Mouse (Mus musculus) spleen, adult 2 months (tissue): Measurements from ENCODE around the gene Prodh2. TPM values are rescaled to one million over a fixed set of nuclear protein-coding genes. Genes with fewer than 3 reads are reported as not detected.

ENCODE experiments used
- DNase-seq, 2 experiments: peaks; one replicate each; pipeline versions ENCODE4 v3.0.0 to v3.0.0-alpha.2; 2012 to 2021; ENCODE audit warnings: low spot score in 2 of 2, low read depth in 1 of 2
- H3K27ac ChIP-seq: fragments of 200-500 bp; 2 replicates; pipeline ENCODE4 v1.5.1; 2012; ENCODE audit warnings: low read length, inconsistent platforms; ENCODE audit not compliant: insufficient read depth
- H3K27me3 ChIP-seq: fragments of 200-500 bp; 2 replicates; pipeline ENCODE4 v1.6.1; 2012; ENCODE audit warnings: mild to moderate bottlenecking, moderate library complexity, low read length, inconsistent platforms; ENCODE audit not compliant: control insufficient read depth, insufficient read depth
- H3K36me3 ChIP-seq: fragments of 200-500 bp; 2 replicates; pipeline ENCODE4 v1.6.1; 2012; ENCODE audit warnings: mild to moderate bottlenecking, low read length, inconsistent platforms; ENCODE audit not compliant: control insufficient read depth, insufficient read depth
- H3K4me1 ChIP-seq: fragments of 200-500 bp; 2 replicates; pipeline ENCODE4 v1.6.1; 2011; ENCODE audit warnings: inconsistent platforms; ENCODE audit not compliant: control insufficient read depth, insufficient read depth, insufficient read length
- H3K4me3 ChIP-seq: fragments of 200-500 bp; 2 replicates; pipeline ENCODE4 v1.5.1; 2011; ENCODE audit warnings: mild to moderate bottlenecking, inconsistent platforms; ENCODE audit not compliant: insufficient read depth, insufficient read length; ENCODE audit errors: extremely low read depth
- CTCF ChIP-seq: fragments of 200-500 bp; IDR thresholded peaks from 2 replicates; pipeline ENCODE4 v1.5.1; 2011; ENCODE audit warnings: mild to moderate bottlenecking, inconsistent platforms; ENCODE audit not compliant: insufficient read depth, insufficient read length, insufficient replicate concordance; ENCODE audit errors: extremely low read depth
- POLR2A ChIP-seq: fragments of 200-500 bp; IDR thresholded peaks from 2 replicates; pipeline ENCODE4 v1.6.1; 2011; ENCODE audit warnings: low read depth, low read length, inconsistent platforms
- WGBS: fragments of 180-500 bp; shearing (Covaris S2); methylation state at CpG from one replicate; pipeline ENCODE4 v1.1.7; 2018; 5-methylcytosine and 5-hydroxymethylcytosine counted together
- polyA plus RNA-seq: library from polyadenylated mRNA; depleted of rRNA; stranded (reverse); fragments of >200 nt; gene quantifications from 2 replicates; pipeline ENCODE4 v1.2.3, GENCODE M21; 2012

The Prodh2 gene
- polyA plus RNA-seq, 1 experiment, result 0.04 TPM

DNA sequence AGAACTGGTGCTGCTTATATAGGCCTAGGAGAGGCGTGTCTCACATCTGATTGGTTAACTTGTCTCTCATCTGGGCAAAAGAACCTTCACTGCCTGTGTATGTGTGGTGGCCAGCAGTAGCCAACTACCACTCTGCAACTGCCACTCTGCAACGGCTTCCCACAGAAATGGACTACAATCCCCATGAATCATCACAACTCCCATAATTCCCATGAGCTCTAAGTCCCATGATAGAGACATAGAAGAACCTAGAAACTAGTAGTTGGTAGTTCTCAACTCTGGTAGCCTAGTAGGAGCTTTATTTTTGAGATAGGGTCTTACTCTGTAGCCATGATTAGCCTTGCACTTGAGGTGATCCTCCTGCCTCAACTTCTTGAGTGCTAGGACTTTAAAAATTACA lies 56.5 kb downstream of the Prodh2 start:
- H3K4me1 ChIP-seq, result peaks cover 5% of the 10 kb centered on the region
- H3K36me3 ChIP-seq, result no peaks in the 10 kb centered on the region
- H3K4me3 ChIP-seq, result no peak overlapping the region
- H3K27ac ChIP-seq, result no peak overlapping the region
- WGBS, result 79% methylated on average over 2 of the region's 2 CpGs
- no peak for TF ChIP-seq POLR2A
- no peak for TF ChIP-seq CTCF
- no peaks in the 10 kb centered on the region for H3K27me3 ChIP-seq
- DNase-seq, result no peak

DNA sequence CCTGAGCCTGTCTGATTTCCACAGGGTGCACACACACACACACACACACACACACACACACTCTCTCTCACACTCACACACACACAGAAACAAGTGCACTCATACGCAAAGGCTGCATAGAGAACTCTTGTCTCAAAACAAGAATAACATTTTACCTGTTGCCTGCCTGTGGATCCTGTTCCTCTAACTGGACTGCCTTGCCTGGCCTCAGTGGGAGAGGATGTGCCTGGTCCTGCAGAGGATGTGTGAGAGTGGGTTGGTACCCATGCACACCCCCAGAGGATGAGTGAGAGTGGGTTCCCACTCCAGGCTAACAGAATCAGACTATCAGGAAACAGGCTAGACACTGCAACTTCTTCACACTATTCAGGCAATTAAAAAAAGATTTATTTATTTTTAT lies 57.2 kb downstream of the Prodh2 start:
- DNase-seq, result no peak
- 92% methylated on average over 1 of the region's 1 CpGs for whole genome bisulfite sequencing
- Histone ChIP-seq H3K27ac (no peak overlapping the region), H3K36me3 (peaks cover 5% of the 10 kb centered on the region), H3K4me3 (no peak overlapping the region), H3K4me1 (peaks cover 5% of the 10 kb centered on the region), H3K27me3 (no peaks in the 10 kb centered on the region)
- no peak for TF ChIP-seq CTCF
- TF ChIP-seq POLR2A, result no peak

DNA sequence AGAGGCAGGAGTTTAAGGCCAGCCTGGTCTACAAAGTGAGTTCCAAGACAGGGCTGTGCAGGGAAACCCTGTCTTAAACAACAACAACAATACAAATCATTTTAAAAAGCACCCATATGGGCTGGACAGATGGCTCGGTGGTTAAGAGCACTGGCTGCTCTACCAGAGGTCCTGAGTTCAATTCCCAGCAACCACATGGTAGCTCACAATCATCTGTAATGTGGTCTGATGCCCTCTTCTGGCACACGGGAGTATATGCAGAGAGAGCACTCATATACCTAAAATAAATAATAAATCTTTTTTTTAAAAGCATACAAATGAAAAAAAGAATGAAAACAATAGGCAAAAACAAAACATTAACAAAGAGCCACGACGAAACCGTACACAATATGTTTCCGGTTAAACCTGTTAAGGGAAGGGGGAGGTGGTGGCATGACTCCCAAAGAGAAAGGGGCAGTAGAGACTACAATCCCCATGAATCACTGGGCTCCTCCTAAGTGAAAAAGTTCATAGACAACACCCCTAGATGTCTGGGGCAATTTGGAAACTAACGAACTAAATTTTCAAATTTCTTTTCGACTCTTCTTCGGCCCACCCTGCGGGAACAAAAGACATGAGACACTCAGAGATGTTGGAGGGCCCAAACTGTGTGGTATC lies 58.2 kb downstream of the Prodh2 start:
- peak overlapping the region; percentile 99 for H3K27ac ChIP-seq
- DNase-seq, result peak in 1 of 2 experiments; percentile 30
- H3K4me3 ChIP-seq, result peak overlapping the region; percentile 87
- no peaks in the 10 kb centered on the region for H3K27me3 ChIP-seq
- WGBS, result 1% methylated on average over 10 of the region's 10 CpGs
- H3K36me3 ChIP-seq, result peaks cover 10% of the 10 kb centered on the region
- peaks cover 5% of the 10 kb centered on the region for H3K4me1 ChIP-seq
- TF ChIP-seq POLR2A (no peak), CTCF (no peak)

DNA sequence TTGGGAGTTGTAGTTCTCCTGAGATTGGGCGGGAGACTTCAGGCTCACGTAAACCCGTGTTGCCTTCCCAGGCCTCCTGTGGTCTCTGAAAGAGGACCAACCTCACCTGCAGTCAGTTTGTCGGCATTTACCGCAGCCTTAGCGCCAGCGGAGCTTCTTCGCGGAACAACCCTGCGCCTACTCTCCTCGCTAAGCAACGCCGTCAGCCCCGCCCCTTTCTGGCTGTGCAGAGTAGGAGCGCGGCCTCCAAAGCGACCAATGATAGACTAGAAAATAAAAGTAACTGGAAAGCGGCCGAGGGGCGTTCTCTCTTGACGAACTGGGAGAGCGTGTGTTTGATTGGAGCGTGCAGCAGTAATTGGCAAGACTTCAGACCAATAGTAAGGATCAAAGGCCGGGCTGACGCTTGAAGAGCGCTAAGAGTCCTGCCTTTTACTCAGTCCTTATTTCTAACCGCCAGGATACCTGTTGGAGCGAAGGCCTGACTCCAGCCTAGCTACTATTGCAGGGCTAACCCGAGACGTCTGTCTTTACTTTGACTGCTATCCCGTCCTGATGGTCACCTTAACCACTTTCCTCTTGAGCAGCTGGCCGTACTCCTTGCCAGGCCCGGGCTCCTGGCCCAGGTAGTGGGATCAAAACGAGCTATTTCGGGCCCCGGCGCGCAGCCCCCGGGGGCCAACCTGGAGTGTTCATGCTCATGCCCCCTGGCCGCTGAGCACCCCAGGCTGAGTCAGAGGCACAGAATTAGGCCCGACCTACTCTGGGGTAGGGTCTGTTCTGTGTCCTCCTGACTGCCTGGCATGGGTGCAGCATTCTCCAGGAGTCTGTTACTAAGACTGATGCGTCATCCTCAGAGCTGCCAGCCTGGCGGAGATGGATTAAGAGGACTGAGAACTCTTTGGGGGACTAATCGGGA lies 58.9 kb downstream of the Prodh2 start, which contains the start of the genes Hspb6 and Proser3:
Gene Hspb6 (plus strand): TSS at position 77 of the 919 bp plus-strand sequence.
Gene Proser3 (minus strand): TSS at position 198 of the 919 bp plus-strand sequence.
- H3K27me3 ChIP-seq, result no peaks in the 10 kb centered on the region
- peak within 1 kb of the TSS; percentile 99 for H3K27ac ChIP-seq
- peak; percentile 94 to 97 for DNase-seq
- peaks cover 16% of the 10 kb centered on the region for H3K36me3 ChIP-seq
- peaks cover 5% of the 10 kb centered on the region for H3K4me1 ChIP-seq
- 0 out of 2 replicates have a peak, but pooled peaks have one; percentile 5 for TF ChIP-seq CTCF
- peak; percentile 54 for TF ChIP-seq POLR2A
- H3K4me3 ChIP-seq, result peak within 1 kb of the TSS; percentile 87
- WGBS, result under 1% methylated on average over 44 of the region's 44 CpGs

DNA sequence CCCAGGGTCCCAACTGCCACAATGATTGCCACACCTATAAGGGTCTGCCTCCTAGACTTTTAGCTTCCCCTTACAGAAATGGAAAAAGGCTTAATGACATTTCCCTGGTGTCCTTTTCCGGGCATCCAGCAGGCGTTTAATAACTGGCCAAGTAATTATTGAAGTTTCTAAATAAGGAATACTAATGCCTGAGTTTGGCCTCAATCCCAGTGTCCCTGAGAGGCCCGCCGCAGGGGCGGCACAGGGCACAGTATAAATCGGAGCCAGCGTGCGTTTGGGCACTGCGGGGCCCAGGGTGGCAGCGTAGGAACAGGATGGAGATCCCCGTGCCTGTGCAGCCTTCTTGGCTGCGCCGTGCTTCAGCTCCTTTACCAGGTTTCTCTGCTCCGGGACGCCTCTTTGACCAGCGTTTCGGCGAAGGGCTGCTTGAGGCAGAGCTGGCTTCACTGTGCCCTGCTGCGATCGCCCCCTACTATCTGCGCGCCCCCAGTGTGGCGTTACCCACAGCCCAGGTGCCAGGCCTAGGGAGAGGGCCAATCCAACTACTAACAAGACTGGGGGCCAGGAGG lies 59.7 kb downstream of the Prodh2 start:
- WGBS, result 6% methylated on average over 23 of the region's 23 CpGs
- DNase-seq, result no peak
- Histone ChIP-seq H3K4me1 (peaks cover 5% of the 10 kb centered on the region), H3K27ac (peak overlapping the region; percentile 81), H3K4me3 (peak overlapping the region; percentile 77), H3K27me3 (no peaks in the 10 kb centered on the region), H3K36me3 (peaks cover 19% of the 10 kb centered on the region)
- TF ChIP-seq POLR2A, result no peak
- TF ChIP-seq CTCF, result no peak

DNA sequence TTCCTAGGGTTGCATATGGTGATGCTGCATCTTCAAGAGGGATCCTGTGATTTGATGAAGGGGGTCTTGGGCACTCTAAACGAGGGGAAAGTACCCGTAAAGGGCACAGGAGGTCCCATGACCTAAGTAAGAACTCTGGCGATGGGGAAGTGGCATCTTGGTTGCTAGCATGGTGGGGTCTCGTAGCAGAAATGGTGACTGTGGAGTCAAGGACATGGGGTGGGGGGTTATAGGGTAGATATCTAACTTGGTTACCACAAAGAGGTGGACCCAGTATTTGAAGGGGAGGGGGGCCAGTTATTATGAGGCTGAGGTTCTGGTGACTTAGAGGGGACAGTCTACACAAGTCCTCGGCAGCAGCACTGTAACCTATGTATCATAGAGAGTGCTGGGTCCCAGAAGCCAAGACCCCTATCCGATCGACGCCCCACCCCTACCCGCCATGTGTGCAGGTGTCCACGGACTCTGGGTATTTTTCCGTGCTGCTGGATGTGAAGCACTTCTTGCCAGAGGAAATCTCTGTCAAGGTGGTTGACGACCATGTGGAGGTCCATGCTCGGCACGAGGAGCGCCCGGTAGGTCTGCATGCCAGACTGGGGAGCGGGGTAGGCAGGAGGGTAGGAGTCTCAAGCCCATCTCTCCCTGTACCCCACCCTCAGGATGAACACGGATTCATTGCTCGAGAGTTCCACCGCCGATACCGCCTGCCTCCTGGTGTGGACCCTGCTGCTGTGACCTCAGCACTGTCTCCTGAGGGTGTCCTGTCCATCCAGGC lies 60.6 kb downstream of the Prodh2 start:
- Histone ChIP-seq H3K27me3 (no peaks in the 10 kb centered on the region), H3K4me3 (no peak overlapping the region), H3K36me3 (peaks cover 19% of the 10 kb centered on the region), H3K4me1 (peaks cover 9% of the 10 kb centered on the region), H3K27ac (no peak overlapping the region)
- 84% methylated on average over 22 of the region's 22 CpGs for WGBS
- TF ChIP-seq CTCF, result no peak
- TF ChIP-seq POLR2A, result no peak
- DNase-seq, result no peak
